Mouse (Mus musculus) right cerebral cortex, postnatal 10 days (tissue): ENCODE data around the gene Pxdn.

Experiments
- DNase-seq, 2 experiments: peaks; one replicate each; pipeline ENCODE4 v3.0.0; 2021; ENCODE audit warnings: low spot score in 2 of 2

The Pxdn gene

DNA sequence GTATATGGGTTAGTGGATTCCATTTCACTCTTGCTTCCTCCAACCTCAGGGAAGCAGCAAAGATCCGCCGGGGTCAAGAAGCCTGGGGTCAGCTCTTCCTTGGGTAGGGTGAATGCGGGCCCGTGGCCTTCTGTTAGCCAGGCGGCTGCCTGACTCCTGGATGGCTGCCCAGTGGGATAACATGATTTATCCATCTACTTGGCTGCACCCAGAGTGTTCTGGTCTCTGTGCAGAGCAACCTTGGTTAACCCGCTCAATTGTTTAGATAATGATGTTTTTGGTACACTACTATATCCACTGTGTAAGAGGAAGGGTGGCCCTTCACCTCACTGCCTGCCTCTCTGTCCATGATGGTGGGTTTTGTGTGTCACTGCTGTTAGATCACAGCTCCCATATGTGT is 14.7 kb downstream of the Pxdn start:
- no peak for DNase-seq

DNA sequence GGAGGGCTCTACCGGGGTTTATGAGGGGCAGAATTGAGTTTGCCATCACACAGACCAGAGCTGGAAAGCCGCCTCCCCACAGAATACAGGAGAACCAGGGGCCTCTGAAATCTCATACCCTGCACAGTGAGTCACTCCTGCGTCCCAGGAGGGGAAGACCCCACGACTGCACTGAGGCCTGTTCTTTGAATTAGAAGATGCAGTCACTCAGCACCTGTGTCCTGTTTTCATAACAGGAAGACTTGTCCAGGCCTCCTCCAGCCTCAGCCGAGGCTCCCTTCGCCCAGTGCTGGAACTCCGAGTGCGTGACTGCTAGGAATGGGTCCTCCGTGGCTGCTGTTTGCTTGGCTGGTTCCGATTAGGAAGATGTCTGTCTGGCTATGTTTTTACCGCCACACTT is 16.6 kb downstream of the Pxdn start:
- no peak for DNase-seq

DNA sequence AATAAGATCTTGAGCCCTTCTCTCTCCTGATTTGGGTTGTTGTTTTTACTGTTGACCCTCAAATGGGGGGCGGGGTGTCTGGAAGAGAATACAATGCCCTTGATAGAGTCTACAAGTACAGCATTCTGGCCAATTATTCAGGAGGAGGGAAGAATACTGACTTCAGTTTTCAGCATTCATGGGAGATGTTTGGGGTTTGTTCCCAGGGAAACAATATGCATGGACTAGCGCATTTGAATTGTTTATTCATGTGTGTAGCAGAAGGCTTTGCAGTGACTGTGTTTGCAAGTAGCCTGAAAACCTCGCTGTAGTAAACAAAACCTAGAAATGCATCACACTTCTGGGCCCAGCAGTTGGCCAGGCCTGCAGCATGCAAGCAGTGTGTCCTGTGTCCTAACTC is 17.1 kb downstream of the Pxdn start:
- no peak for DNase-seq

DNA sequence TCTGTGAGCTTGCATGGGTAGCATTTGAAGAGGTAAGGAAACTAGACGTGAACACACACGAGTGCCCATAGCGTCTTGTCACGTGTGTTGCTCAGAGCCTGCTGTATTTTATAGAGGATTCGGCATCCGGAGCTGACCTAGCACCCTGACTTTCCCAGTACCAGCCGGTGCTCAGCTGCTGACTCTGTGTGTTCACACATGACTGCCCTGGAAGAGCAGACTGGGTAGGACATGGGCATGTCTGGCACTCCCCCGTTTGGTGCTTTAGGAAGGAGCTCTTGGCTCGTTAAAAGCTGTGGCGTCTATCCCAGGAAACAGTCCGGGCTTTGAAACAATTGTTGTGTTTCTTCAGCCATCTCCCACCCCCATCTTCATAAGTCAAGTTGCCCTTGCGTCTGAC is 19.6 kb downstream of the Pxdn start:
- no peak for DNase-seq

DNA sequence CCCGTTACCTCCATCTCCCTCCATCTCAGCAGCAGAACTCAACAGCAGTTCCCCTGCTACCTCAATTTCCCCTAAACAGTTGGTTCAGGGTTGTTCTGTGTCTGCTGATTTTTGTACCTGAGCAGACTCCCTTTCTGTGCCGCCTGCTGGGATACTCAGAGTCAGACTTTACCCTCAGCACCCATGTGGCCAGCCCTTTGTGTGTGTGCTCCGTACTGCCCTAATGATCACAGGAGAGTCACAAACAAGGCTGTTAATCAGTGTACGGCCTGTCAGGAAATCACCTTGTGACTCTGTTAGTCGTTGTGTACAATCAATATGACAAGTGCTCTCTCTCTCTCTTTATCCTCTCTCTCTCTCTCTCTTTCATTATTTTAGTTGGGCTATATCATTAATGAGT is 21.2 kb downstream of the Pxdn start:
- DNase-seq, result no peak

DNA sequence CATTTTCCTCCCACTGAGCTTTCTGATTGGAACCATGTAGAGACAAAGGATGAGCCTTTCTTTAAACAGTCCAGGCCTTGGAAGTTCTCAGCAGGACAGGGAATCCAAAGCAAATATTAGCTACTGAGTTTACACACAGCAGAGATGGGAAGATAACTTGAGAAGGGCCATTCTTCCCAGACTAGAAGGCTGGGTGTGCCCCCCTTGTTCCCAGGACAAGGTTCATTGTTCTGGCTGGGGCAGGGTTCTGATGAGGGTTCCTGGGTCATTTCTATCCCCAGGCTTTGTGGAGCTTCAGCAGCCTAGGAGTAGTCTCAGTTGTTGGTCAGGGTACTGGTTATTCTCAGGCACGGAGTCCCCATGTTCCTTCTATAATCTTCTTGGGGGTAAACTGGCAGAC is 23.6 kb downstream of the Pxdn start:
- DNase-seq, result no peak

DNA sequence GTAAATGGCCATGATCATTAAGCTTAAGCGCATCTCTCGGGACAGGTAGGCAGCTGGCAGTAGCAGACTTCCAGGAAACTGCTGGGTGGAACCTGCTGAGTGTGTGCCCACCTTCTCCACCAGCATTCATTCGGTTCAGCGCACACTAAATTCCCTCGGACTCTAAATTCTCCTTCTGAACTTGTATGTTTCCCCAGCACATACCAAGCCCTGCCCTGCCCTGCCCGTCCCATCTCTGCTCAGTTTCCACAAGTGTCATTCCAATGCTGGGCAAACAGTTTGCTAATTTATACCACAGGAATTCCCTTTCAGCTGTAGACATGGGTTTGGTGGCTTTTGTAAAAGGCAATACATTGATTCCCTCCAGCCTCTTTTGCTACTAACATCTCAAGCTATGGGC is 27.6 kb downstream of the Pxdn start:
- DNase-seq, result no peak

DNA sequence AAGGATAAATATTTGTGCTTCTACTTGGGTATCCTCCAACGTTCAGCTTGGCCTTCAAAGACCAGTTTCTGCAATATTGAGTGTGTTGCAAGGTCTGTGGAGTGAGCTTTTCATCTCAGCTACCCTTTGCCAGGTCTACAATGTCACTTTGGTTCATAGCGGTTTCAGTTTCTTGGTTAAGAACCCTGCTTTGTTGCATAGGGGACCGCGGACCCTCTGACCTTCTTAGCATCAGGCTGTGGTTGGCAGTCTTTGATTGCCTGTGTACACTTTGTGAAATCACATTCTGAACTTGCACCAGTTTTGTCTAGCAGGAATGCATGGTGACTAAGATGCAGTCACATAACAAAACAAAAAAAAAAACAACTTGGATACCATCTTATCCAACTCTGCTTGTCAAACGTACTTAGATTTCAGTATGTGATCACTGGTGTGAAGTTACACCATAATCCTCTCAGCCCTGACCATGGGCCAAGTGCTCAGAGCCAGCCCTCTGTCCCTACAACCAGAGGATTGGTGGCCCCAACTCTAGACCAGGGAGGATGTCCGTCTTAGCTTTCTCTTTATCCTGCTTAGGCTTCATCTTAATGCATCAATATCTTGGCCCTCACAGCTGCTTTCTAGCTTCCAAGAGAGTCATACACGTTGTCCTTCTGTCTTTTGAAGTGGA is 34.5 kb downstream of the Pxdn start:
- DNase-seq, result no peak

DNA sequence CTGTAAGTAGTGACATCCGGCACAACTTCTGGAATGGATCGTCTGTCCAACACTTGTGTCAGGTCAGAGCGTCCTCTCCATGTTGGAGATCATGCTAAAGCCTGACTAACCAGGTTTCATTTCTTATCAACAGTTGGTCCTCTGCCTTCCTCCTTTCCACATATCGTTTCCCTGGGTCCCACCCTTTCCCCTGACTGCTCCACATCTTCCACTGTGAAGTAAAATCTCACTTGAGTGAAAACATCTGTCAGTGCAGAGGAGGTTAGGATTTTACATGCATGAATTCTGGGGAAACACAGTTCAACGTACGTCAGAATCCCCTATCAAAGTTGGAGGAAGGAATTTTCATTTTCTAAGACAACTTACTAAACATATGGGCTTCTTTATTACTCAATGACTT is 35.1 kb downstream of the Pxdn start:
- no peak for DNase-seq

DNA sequence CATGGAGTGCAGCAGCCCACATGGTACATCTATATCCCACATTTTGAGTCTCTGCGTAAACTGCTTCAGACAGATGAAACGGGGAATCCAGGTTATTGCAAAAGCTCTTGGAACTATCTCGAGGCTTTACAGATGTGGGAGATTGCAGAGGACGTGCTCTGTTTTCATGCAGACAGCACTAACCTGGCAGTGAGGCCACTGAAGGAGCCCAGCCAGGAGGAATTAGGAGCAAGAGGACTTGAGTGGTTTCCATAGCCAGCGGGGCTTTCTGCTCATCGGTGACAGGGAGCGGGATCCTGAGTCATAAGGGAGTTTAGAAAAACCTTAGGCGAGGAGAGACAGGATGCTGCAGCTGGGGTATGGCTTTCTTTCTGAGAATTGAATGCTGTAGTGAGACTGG is 42.7 kb downstream of the Pxdn start:
- no peak for DNase-seq

DNA sequence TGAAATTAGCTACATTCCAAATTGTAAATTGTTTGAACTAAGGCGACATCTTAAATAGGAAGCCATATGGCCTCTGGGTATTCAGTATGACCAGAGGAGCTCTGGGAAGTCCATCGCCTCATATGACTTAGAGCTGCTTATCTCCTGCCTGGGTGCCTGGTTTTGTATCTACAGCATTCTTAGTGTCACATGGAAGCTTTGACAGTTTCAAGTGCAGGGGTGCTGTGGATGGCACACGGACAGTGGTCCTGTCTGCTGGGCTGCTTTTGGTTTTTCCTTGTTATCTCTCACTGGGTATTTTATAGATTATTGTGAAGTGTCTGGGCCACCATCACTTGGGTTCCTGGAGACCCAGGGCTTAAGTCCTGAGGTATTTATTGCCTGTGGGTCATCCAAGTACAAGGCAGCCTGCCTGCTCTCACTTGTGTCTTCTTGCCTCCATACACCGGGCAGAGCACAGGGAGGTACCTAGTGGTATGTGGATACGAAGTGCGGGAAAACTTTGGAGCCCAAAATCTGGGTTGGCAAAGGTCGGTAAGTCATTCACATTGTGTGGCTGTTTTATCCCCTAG is 44.4 kb downstream of the Pxdn start:
- no peak for DNase-seq

DNA sequence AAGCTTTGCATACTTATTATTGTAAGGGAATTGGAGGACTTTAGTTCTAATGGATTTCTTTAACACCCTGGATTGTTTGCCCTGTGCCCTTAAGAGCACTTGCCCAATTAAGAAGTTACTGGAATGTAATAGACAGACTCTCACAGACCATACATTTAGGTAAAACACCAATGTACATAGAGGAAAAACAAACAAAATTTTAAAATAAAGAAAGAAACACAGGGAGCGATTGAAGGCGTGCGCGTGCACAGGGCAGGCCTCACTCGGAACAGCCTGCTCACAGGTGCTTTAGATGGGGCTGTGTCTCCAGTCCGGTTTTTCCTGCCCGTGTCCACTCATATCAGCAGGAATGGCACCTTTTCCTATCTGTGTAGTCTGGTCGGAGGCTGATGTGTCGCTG is 45.8 kb downstream of the Pxdn start:
- DNase-seq, result no peak

DNA sequence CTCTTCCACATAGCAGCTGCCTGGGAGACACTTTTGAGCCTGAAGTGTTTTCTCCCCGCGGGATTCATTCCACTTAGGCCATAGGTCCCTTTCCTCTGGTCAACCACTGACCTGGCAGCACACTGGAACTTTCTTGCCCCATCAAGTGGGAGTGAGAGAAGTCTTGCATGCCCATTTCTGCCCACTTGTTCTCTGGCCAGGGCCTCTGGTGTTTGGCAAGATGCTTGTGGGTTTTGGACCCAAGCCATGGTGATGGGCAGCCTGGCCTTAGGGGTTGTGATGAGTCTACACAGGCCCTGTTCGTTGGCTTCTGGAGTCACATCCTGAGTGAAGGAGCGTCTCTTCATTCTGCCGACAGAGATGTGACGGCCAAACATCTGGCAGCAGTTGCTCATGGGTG is 47.7 kb downstream of the Pxdn start:
- DNase-seq, result no peak

DNA sequence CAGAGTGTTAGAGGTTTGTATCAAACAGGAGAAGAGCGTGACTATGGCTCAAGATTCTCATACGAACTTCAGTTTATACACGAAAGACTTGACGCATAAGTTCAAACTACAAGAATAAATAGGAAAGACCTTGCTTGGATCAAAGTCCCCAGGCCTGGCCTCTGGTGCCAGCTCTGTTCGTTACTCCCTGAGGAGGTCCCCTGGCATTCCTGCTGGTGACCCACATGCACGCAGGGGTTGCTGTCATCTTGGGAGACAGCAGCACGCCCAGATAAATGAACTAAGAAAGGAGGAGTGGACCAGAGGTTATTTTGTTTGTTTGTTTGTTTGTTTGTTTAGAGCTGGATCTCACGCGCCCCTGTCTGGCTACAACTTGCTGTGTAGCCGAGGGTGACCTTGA is 48.8 kb downstream of the Pxdn start:
- DNase-seq, result no peak

DNA sequence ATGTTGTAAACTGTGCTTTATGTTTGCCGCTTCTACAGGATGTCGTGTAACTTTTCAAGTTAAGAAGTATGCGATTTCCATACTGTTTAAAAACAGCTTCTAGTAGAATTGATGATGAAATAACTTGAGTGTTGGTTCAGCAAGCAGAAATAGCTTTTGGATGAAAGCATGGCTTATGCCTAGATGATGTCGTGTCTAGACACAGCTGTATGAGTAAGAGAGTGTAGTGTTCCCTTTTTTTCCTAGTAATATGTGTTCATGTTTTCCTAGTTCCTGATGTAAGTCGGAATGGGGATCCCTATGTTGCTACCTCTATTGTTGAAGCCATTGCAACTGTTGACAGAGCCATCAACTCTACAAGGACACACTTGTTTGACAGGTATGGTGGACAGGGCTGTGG is 61.5 kb downstream of the Pxdn start:
- DNase-seq, result no peak

DNA sequence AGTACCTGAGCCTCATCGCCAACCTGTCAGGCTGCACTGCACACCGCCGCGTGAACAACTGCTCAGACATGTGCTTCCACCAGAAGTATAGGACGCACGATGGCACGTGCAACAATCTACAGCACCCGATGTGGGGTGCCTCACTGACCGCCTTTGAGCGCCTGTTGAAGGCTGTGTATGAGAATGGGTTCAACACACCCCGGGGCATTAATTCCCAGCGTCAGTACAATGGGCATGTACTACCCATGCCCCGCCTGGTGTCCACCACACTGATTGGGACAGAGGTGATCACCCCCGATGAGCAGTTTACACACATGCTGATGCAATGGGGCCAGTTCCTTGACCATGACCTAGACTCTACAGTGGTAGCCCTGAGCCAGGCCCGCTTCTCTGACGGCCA is 64.5 kb downstream of the Pxdn start:
- DNase-seq, result no peak

DNA sequence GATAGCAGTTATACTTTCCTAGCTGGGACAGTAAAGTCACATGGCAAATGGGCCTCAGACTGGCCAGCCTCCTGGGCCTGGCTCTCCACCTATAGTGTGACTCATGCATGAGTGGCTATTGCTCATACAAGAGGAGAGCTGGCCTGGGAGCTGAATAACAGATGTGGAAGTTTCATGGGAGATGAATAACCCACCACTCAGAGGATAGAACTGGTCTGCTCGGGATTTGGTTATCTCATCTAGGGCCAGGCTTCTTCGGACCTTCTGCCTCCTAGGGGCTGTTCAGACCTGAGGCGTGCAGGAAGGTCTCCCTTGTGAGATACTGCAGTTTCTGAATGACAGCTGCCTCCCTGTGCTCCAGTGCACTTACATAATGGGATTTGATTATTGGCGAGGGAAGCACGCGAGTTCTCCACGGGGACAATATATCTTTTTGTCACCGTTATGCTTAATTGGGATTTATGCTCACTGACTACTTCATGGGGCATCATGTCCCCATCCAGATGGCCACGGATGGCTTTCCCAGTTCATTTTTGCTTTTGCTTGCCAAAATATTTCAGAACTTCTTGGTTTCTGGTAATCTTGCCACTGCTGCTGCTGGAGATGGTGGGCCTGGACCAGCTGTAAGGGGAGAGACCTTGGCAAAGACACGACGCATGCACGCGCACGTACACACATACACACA is 66.4 kb downstream of the Pxdn start:
- DNase-seq, result peak in 1 of 2 experiments; percentile 39

DNA sequence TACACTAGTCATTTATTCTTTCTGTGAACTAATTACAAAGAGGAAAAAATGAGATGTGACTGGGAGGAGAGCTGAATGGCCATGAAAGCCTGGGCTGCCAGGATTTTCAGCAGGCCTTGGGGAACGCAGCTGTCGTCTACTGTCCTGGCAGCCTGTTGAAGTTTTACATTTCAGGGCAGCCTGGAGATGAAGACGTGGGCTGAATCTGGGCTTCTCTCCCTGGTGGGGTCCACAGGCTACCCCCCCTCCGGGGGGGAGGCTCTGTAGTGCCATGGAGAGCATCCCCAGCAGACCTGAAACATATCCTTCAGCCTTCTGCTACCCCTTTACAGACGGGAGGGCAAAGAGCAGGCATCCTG is 66.9 kb downstream of the Pxdn start:
- peak; percentile 59 to 61 for DNase-seq

DNA sequence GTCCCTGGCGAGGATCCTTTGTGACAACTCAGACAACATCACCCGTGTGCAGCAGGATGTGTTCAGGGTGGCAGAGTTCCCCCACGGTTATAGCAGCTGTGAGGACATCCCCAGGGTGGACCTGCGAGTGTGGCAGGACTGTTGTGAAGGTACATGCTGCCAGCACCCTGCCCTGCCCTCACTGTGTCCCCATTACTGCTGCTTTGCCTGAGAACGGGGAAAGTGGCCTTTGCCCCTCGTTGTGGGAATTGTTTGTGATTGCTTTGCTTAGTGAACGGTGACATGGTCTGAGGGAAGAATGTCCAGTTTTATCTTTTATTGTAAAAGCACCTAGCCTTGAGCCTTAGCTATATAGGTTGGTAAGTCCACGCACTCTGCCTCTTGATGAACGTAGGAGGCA is 69.2 kb downstream of the Pxdn start:
- DNase-seq, result no peak

DNA sequence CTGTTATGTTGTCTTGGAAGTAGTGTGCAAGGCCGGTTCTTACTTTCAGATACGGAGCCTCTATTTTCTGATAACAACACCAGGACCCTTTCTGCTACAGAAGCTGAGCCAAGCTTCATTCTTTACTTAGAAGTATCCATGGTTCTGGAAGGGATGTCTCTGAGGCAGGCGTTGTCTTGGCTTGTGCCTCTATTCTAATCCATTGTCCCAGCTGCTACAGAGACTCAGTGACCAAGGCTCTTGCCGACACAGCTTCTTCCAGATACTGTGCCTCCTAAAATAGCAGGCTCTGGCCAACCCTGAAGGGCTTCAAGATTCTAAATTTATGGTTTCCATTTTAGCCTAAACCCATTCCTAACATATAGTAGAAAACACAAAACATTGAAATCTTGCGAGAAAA is 71.3 kb downstream of the Pxdn start:
- peak in 1 of 2 experiments; percentile 70 for DNase-seq

DNA sequence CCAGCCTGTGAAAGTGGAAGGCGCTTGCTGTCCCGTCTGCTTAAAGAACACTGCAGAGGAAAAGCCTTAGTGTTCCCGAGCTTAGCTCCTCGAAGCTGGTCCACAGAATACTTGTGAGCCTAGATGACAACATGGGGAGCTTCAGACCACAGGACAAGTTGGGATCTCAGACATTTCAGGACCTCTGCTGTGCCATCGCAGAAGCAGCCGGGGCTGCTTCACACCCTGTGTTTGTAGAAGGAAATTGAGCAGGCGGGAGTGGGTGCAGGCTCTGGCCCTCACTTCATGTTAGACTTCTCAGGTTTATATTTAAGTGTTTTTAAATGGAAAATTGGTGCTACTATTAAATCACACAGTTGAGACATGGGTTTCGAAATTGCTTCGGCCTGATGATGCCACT is 78.1 kb downstream of the Pxdn start:
- DNase-seq, result no peak

DNA sequence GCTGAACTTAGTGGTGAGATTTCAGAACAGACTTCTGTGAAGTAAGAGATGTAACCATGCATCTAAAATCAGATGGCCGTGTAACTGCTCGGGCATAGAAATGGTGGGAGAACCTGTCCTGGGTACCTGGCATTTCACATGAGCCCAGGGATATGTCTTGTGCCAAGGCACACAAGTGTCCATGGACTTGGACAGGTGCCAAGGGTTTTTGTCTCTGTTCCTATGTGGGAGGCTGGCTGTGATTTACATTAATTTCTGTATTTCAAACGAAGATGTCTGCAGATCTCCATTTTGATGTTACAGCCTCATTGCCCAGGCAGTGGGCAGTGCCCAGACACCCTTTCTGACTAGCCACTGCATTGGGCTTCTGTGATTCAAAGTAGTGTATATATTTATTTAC is 79.7 kb downstream of the Pxdn start:
- DNase-seq, result no peak

DNA sequence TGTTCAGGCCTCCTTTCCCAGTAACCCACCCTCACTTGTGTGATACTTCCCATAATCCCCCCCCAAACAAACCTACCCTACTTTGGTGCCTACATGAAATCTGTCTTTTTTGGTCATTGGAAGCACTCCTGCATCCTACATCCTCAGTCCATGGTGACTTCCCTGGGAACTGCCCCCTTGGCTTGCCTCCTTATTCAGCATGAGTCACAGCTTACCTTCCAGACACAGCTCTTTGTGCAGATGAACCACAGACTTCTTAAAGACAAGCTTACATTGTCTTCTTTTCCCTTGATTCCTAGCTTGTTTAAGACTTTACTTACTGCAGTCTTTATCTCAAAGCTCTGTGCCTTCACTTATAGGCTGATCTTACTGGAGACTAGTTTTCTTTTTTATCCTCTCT is 83.0 kb downstream of the Pxdn start:
- DNase-seq, result no peak

DNA sequence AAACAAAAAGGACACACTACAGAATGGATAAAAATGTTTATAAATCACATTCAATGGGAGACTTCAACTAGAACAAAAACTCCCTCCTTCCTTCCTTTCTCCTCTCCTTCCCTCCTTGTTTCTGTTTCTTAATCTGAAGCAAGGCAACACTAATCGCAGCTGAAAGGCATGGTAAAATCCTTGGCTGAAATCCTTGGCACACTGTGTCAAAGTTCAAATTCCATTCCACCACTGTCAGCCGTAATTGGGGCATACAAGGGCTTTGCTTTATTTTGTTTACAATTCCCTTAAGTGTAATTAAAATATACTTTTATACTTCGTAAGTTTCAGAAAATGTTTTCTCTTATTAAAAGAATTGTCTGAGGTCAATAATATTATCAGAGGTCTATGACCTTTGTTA is 86.1 kb downstream of the Pxdn start:
- no peak for DNase-seq
